Mouse (Mus musculus) testis, adult 2 months (tissue): ENCODE results near the gene Diablo.

ENCODE experiments used
- CTCF ChIP-seq: fragments of 200-500 bp; IDR thresholded peaks from 2 replicates; pipeline ENCODE4 v1.5.1; 2012; ENCODE audit warnings: low read depth, mild to moderate bottlenecking, inconsistent platforms, low read length, moderate library complexity; ENCODE audit not compliant: control insufficient read depth, insufficient read depth, insufficient replicate concordance
- POLR2A ChIP-seq: fragments of 200-500 bp; IDR thresholded peaks from 2 replicates; pipeline ENCODE4 v1.6.1; 2012; ENCODE audit warnings: low read depth, mild to moderate bottlenecking, inconsistent platforms, low read length, moderate library complexity; ENCODE audit not compliant: control insufficient read depth

- no peak for TF ChIP-seq CTCF
- TF ChIP-seq POLR2A: no peak
Measured at GRCm38 (mm10) chr5:123473817-123474216, 50.2 kb downstream of the Diablo start.
